Mouse (Mus musculus) liver, embryonic 12.5 days (tissue): ENCODE data around the gene 4632433K11Rik. TPM values are rescaled to one million over a fixed set of nuclear protein-coding genes. Genes with fewer than 3 reads are reported as not detected.

Experiments used
- ATAC-seq: fragments of 200-750 bp; cut with Nextera tagmentation; 2 replicates; pipeline ENCODE4 v1.8.0; 2017; ENCODE audit warnings: moderate number of reproducible peaks, mild to moderate bottlenecking, moderate library complexity
- H3K27ac ChIP-seq: fragments of 300-500 bp; sonication (generic); 2 replicates; pipeline ENCODE4 v1.5.1; 2016; ENCODE audit warnings: mild to moderate bottlenecking
- H3K27me3 ChIP-seq: fragments of 300-500 bp; sonication (generic); replicated peaks from 2 replicates; pipeline ENCODE4 v1.6.1; 2016; ENCODE audit warnings: mild to moderate bottlenecking, moderate library complexity
- H3K36me3 ChIP-seq: fragments of 300-500 bp; sonication (generic); 2 replicates; pipeline ENCODE4 v1.6.1; 2016; ENCODE audit warnings: mild to moderate bottlenecking, moderate library complexity
- H3K4me1 ChIP-seq: fragments of 300-500 bp; sonication (generic); 2 replicates; pipeline ENCODE4 v1.6.1; 2016
- H3K4me2 ChIP-seq: fragments of 300-500 bp; sonication (generic); 2 replicates; pipeline ENCODE4 v1.6.1; 2016; ENCODE audit warnings: mild to moderate bottlenecking, moderate library complexity
- H3K4me3 ChIP-seq: fragments of 300-500 bp; sonication (generic); 2 replicates; pipeline ENCODE4 v1.5.1; 2016; ENCODE audit warnings: mild to moderate bottlenecking, moderate library complexity
- H3K9ac ChIP-seq: fragments of 300-500 bp; sonication (generic); 2 replicates; pipeline ENCODE4 v1.6.1; 2016; ENCODE audit warnings: mild to moderate bottlenecking, moderate library complexity
- H3K9me3 ChIP-seq: fragments of 300-500 bp; sonication (generic); replicated peaks from 2 replicates; pipeline ENCODE4 v1.6.1; 2016; ENCODE audit warnings: mild to moderate bottlenecking, moderate library complexity
- WGBS: fragments of 180-500 bp; shearing (Covaris S2); methylation state at CpG from one replicate; pipeline ENCODE4 v1.1.7; 2016; ENCODE audit not compliant: insufficient replicate concordance; 5-methylcytosine and 5-hydroxymethylcytosine counted together
- polyA plus RNA-seq: library from polyadenylated mRNA; unstranded; fragments of >200 nt; fragmentation: Nextera tagmentation; extraction: Ambion mirVana; gene quantifications from 2 replicates; pipeline ENCODE4 v1.2.1, GENCODE M21; 2016

The 4632433K11Rik gene
- polyA plus RNA-seq, 1 experiment from 2014 or later, result not detected

- H3K36me3 ChIP-seq, result peaks cover 69% of the 10 kb centered on the region
Measured at GRCm38 (mm10) chr7:5021197-5021596, 12.7 kb upstream of the 4632433K11Rik start.

GRCm38 (mm10) chr7:5029543-5029942 lies 4.4 kb upstream of the 4632433K11Rik start:
- WGBS, result 93% methylated on average over 22 of the region's 22 CpGs
- Histone ChIP-seq H3K9ac (no peak overlapping the region), H3K27me3 (no peaks in the 10 kb centered on the region), H3K27ac (no peak overlapping the region), H3K36me3 (peaks cover 93% of the 10 kb centered on the region), H3K4me2 (no peak overlapping the region), H3K9me3 (peaks cover 38% of the 10 kb centered on the region), H3K4me3 (no peak overlapping the region), H3K4me1 (no peaks in the 10 kb centered on the region)
- no peak for ATAC-seq

More at GRCm38 (mm10) chr7:5021197-5021596, 12.7 kb upstream of the 4632433K11Rik start:
- H3K9ac ChIP-seq, result peak overlapping the region; percentile 95
- H3K4me1 ChIP-seq, result peaks cover 39% of the 10 kb centered on the region
- H3K4me2 ChIP-seq, result peak overlapping the region; percentile 76
- ATAC-seq, result no peak
- 42% methylated on average over 5 of the region's 5 CpGs for WGBS
- H3K27ac ChIP-seq, result peak overlapping the region; percentile 97
- peak overlapping the region; percentile 88 for H3K4me3 ChIP-seq
- no peaks in the 10 kb centered on the region for H3K27me3 ChIP-seq
- H3K9me3 ChIP-seq, result 0 out of 2 replicates have a peak, but pooled peaks cover 5% of the 10 kb centered on the region

GRCm38 (mm10) chr7:5029946-5030345 lies 4.0 kb upstream of the 4632433K11Rik start:
- no peak overlapping the region for H3K9ac ChIP-seq
- WGBS, result 85% methylated on average over 21 of the region's 21 CpGs
- H3K4me1 ChIP-seq, result no peaks in the 10 kb centered on the region
- ATAC-seq, result no peak
- H3K4me3 ChIP-seq, result 0 out of 2 replicates have a peak overlapping the region, but pooled peaks have one; percentile 5
- peaks cover 93% of the 10 kb centered on the region for H3K36me3 ChIP-seq
- H3K27ac ChIP-seq, result no peak overlapping the region
- no peaks in the 10 kb centered on the region for H3K27me3 ChIP-seq
- H3K9me3 ChIP-seq, result peaks cover 38% of the 10 kb centered on the region
- H3K4me2 ChIP-seq, result no peak overlapping the region

- H3K27ac ChIP-seq, result no peak overlapping the region
- H3K27me3 ChIP-seq, result no peaks in the 10 kb centered on the region
- H3K4me3 ChIP-seq, result peak overlapping the region; percentile 7; the same call in 1 of the 2 replicates
- H3K36me3 ChIP-seq, result peaks cover 93% of the 10 kb centered on the region
- no peak overlapping the region for H3K4me2 ChIP-seq
- ATAC-seq, result no peak
- H3K9ac ChIP-seq, result no peak overlapping the region
- WGBS, result 92% methylated on average over 63 of the region's 63 CpGs
- no peaks in the 10 kb centered on the region for H3K4me1 ChIP-seq
- H3K9me3 ChIP-seq, result peaks cover 38% of the 10 kb centered on the region
Measured at GRCm38 (mm10) chr7:5030554-5031275, 3.2 kb upstream of the 4632433K11Rik start.

GRCm38 (mm10) chr7:5031496-5031895 lies 2.4 kb upstream of the 4632433K11Rik start:
- no peaks in the 10 kb centered on the region for H3K4me1 ChIP-seq
- no peaks in the 10 kb centered on the region for H3K27me3 ChIP-seq
- H3K27ac ChIP-seq, result no peak overlapping the region
- H3K9me3 ChIP-seq, result peaks cover 38% of the 10 kb centered on the region
- H3K36me3 ChIP-seq, result peaks cover 94% of the 10 kb centered on the region
- H3K4me3 ChIP-seq, result no peak overlapping the region
- H3K4me2 ChIP-seq, result no peak overlapping the region
- H3K9ac ChIP-seq, result no peak overlapping the region
- ATAC-seq, result no peak
- 90% methylated on average over 46 of the region's 46 CpGs for WGBS

- Histone ChIP-seq H3K27me3 (no peaks in the 10 kb centered on the region), H3K4me2 (no peak overlapping the region), H3K4me1 (peaks cover 28% of the 10 kb centered on the region), H3K9ac (no peak overlapping the region), H3K27ac (no peak overlapping the region), H3K9me3 (peaks cover 17% of the 10 kb centered on the region), H3K36me3 (peaks cover 56% of the 10 kb centered on the region), H3K4me3 (no peak overlapping the region)
- ATAC-seq, result no peak
- WGBS, result 89% methylated on average over 17 of the region's 17 CpGs
Measured at GRCm38 (mm10) chr7:5035628-5036027, 1.7 kb downstream of the 4632433K11Rik start.

GRCm38 (mm10) chr7:5036136-5036535 lies 2.2 kb downstream of the 4632433K11Rik start:
- H3K4me3 ChIP-seq, result no peak overlapping the region
- H3K9me3 ChIP-seq, result peaks cover 12% of the 10 kb centered on the region
- no peak for ATAC-seq
- peaks cover 28% of the 10 kb centered on the region for H3K4me1 ChIP-seq
- H3K9ac ChIP-seq, result no peak overlapping the region
- H3K36me3 ChIP-seq, result peaks cover 52% of the 10 kb centered on the region
- H3K27me3 ChIP-seq, result no peaks in the 10 kb centered on the region
- no peak overlapping the region for H3K4me2 ChIP-seq
- H3K27ac ChIP-seq, result no peak overlapping the region
- 87% methylated on average over 9 of the region's 9 CpGs for WGBS

- 86% methylated on average over 7 of the region's 7 CpGs for WGBS
- no peak overlapping the region for H3K4me3 ChIP-seq
Measured at GRCm38 (mm10) chr7:5037026-5037425, 3.1 kb downstream of the 4632433K11Rik start.

GRCm38 (mm10) chr7:5037467-5037866 lies 3.5 kb downstream of the 4632433K11Rik start:
- H3K9ac ChIP-seq, result peak overlapping the region; percentile 77
- H3K9me3 ChIP-seq, result no peaks in the 10 kb centered on the region; the same call in 1 of the 2 replicates
- peaks cover 38% of the 10 kb centered on the region for H3K36me3 ChIP-seq
- peaks cover 28% of the 10 kb centered on the region for H3K4me1 ChIP-seq
- WGBS, result 69% methylated on average over 8 of the region's 8 CpGs
- H3K4me2 ChIP-seq, result peak overlapping the region; percentile 72
- no peak for ATAC-seq
- H3K27me3 ChIP-seq, result no peaks in the 10 kb centered on the region
- H3K27ac ChIP-seq, result peak overlapping the region; percentile 88
- peak overlapping the region; percentile 76 for H3K4me3 ChIP-seq

More at GRCm38 (mm10) chr7:5037026-5037425, 3.1 kb downstream of the 4632433K11Rik start:
- no peak overlapping the region for H3K9ac ChIP-seq
- peaks cover 3% of the 10 kb centered on the region for H3K9me3 ChIP-seq
- ATAC-seq, result no peak
- H3K4me1 ChIP-seq, result peaks cover 28% of the 10 kb centered on the region
- peak overlapping the region; percentile 72; the same call in 1 of the 2 replicates for H3K4me2 ChIP-seq
- H3K36me3 ChIP-seq, result peaks cover 43% of the 10 kb centered on the region
- H3K27ac ChIP-seq, result no peak overlapping the region
- no peaks in the 10 kb centered on the region for H3K27me3 ChIP-seq

- Histone ChIP-seq H3K4me3 (peak within 1 kb of the TSS; percentile 76), H3K4me2 (peak within 1 kb of the TSS; percentile 72), H3K36me3 (peaks cover 31% of the 10 kb centered on the region), H3K9ac (peak within 1 kb of the TSS; percentile 77), H3K27ac (peak within 1 kb of the TSS; percentile 88), H3K27me3 (no peaks in the 10 kb centered on the region), H3K9me3 (no peaks in the 10 kb centered on the region), H3K4me1 (peaks cover 28% of the 10 kb centered on the region)
- ATAC-seq, result peak; percentile 97
- WGBS, result under 1% methylated on average over 48 of the region's 48 CpGs
Measured at GRCm38 (mm10) chr7:5038109-5038732, 4.3 kb downstream of the 4632433K11Rik start, which contains the start of gene Zfp784. Gene Zfp784 (minus strand): TSS chr7:5038446.

- H3K9me3 ChIP-seq, result no peaks in the 10 kb centered on the region
- H3K4me3 ChIP-seq, result peak overlapping the region; percentile 76
- H3K9ac ChIP-seq, result peak overlapping the region; percentile 77
- H3K4me2 ChIP-seq, result peak overlapping the region; percentile 72
- H3K36me3 ChIP-seq, result peaks cover 24% of the 10 kb centered on the region
- no peaks in the 10 kb centered on the region for H3K27me3 ChIP-seq
- peak overlapping the region; percentile 88 for H3K27ac ChIP-seq
- no peak for ATAC-seq
- 30% methylated on average over 5 of the region's 5 CpGs for WGBS
- peaks cover 28% of the 10 kb centered on the region for H3K4me1 ChIP-seq
Measured at GRCm38 (mm10) chr7:5038940-5039339, 5.0 kb downstream of the 4632433K11Rik start.

GRCm38 (mm10) chr7:5044981-5045380 lies 11.1 kb downstream of the 4632433K11Rik start:
- no peak overlapping the region for H3K4me2 ChIP-seq
- H3K9ac ChIP-seq, result no peak overlapping the region
- WGBS, result 18% methylated on average over 2 of the region's 2 CpGs
- peaks cover 3% of the 10 kb centered on the region; the same call in 1 of the 2 replicates for H3K36me3 ChIP-seq
- H3K27me3 ChIP-seq, result peaks cover 21% of the 10 kb centered on the region
- ATAC-seq, result no peak
- H3K27ac ChIP-seq, result no peak overlapping the region
- peaks cover 1% of the 10 kb centered on the region for H3K4me1 ChIP-seq
- H3K9me3 ChIP-seq, result no peaks in the 10 kb centered on the region
- H3K4me3 ChIP-seq, result no peak overlapping the region
